Mouse (Mus musculus) left cerebral cortex, adult 2 months (tissue): Measurements from ENCODE around the gene Med1. TPM values are rescaled to one million over a fixed set of nuclear protein-coding genes. Genes with fewer than 3 reads are reported as not detected.
"Not testable (repeated sequence)": the region's sequence is repeated elsewhere in the genome, so short reads cannot be mapped to it uniquely, and the experiment has no call there.

Experiments used
- DNase-seq, 2 experiments: peaks; one replicate each; pipeline ENCODE4 v3.0.0; 2021 to 2022; ENCODE audit warnings: low spot score in 2 of 2, mixed read lengths in 1 of 2; ENCODE audit errors: extremely low spot score in 1 of 2
- H3K27ac ChIP-seq: fragments of 200-600 bp; 2 replicates; pipeline ENCODE4 v1.8.1; 2022
- H3K4me3 ChIP-seq: fragments of 200-600 bp; 2 replicates; pipeline ENCODE4 v1.8.1; 2022
- CTCF ChIP-seq: fragments of 200-600 bp; IDR thresholded peaks from 2 replicates; pipeline ENCODE4 v1.8.1; 2022; ENCODE audit warnings: antibody characterized with exemption, mild to moderate bottlenecking, moderate library complexity
- intact Hi-C: fragments of 180-260 bp; cut with DNase I; formaldehyde crosslinking; loops from one replicate; pipeline ENCODE4 v1.15.1; 2025
- long read RNA-seq, 2 experiments: library from polyadenylated mRNA; stranded (forward); transcript quantifications; one replicate each; pipeline ENCODE4 v2.0.0; 2021; ENCODE audit warnings: borderline mapping rate in 2 of 2
- total RNA-seq, 2 experiments: library from RNA; stranded (reverse); gene quantifications; 2 replicates each; pipeline ENCODE4 v1.2.3; 2021

Gene Med1
- 10 to 100 TPM; 54.9 to 55.1 TPM for total RNA-seq
- long read RNA-seq, experiment 1, full-length matches to known transcripts = 2 of 5 reads
- long read RNA-seq, experiment 1, partial matches to known transcripts = 0 of 5 reads
- long read RNA-seq, experiment 1, other reads (novel, unspliced or antisense) = 3 of 5 reads
- long read RNA-seq, experiment 2, partial matches to known transcripts = 0 of 7 reads
- long read RNA-seq, experiment 2, other reads (novel, unspliced or antisense) = 6 of 7 reads

DNA sequence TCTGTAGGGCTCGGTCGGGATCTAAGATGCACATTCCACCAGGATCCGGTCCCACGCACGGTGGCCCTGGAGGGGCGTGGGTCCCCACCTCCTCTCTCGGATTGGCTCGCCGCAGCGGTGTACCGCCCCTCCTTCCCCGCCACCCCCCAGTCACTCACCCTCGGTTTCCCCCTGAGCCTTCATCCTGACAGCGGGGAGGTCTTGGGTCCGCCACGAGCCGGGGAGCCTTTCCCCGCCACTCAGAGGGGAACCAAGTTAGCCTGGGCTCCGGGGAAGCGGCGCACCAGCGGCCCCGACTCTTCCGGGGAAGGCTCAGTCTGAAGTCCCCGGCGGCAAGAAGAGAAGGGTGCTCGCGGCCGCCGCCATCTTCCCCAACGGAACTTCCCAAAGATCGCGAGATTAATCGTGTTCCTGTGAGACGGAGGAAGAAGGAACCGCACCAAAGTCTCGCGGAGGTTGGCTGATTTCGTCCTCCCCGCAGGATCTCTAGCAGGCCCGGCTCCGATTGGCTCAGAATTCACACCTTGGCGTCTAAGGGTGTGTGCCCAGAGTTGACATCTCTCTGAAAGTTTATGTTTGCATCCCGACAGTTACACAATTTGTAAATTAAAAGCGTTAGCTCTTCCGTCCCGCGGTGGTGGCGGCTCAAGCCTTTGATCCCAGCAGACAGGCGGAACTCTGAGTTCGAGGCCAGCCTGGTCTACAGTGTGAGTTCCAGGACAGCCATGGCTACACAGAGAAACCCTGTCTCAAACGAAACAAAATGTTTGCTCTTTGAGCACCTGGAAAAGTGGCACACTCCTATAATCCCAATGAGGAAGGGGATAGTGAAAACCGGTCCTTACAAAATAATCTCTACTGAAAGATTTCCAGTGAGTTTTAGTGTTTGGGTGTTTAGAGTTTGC is at the start of gene Med1:
Gene Med1, minus strand, starts transcription at position 393 of the 905 bp plus-strand sequence.
- TF ChIP-seq CTCF = no peak
- H3K4me3 ChIP-seq = peak within 1 kb of the TSS; percentile 69
- intact Hi-C loops = loop anchor here (1.0 kb wide), 1 partner anchor 9 kb away; no protein-coding TSS in a partner anchor
- peak within 1 kb of the TSS; percentile 83 for H3K27ac ChIP-seq
- DNase-seq = peak; percentile 85 to 89

DNA sequence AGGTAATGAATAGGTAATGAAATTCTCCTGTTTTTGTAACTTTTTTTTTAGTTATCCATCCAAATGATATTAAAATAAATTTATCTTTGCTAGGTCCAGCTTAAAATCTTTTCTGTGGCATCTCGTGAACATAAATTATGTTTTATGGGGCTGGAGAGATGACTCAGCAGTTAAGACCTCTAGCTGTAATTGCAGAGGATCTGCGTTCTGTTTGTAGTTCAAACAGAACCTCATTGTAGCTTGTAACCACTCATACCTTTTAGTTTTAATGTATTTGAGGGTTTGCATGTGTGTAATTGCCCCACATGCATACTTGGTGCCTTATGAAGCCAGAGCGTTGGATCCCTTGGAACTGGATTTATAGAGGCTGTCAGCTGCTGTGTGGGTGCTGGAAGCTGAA is 45.9 kb upstream of the Med1 start:
- intact Hi-C loops = no loop called here
- no peak for TF ChIP-seq CTCF
- DNase-seq = no peak
- no peak overlapping the region for H3K4me3 ChIP-seq
- no peak overlapping the region for H3K27ac ChIP-seq

DNA sequence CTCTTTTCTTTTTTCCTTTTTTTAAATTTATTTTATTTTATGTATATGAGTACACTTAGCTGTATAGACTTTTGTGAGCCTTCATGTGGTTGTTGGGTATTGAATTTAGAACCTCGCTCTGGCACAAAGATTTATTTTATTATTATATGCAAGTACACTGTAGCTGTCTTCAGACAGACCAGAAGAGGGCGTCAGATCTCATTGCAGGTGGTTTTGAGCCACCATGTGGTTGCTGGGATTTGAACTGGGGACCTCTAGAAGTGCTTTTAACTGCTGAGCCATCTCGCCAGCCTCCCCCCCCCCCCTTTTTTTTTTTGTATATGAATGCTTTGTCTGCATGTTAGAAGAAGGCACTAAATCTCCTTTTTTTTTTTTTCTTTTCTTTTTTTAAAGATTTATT is 45.3 kb upstream of the Med1 start:
- DNase-seq = no peak
- intact Hi-C loops = no loop called here
- H3K27ac ChIP-seq = no peak overlapping the region
- TF ChIP-seq CTCF = no peak; the same call in 1 of the 2 replicates
- H3K4me3 ChIP-seq = no peak overlapping the region

DNA sequence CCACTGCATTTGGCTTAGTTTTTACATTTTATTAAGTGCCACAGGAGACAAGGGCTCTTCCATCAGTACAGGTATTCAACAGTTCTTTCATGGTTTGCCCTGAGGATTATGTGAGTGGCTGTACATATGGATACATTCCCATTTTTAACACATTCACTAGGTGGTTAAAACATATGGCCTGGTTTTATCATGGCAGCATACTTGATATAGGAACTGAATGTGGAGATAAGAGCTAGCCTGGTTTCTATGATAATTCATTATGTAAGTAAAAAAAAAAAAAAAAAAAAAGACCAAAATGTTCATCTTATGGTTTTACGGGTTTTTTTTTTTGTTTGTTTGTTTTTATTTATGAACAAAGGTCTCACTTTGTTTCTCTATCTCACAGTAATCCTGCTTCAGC is 33.3 kb upstream of the Med1 start:
- H3K4me3 ChIP-seq = no peak overlapping the region
- no peak for DNase-seq
- TF ChIP-seq CTCF = no peak
- H3K27ac ChIP-seq = no peak overlapping the region
- intact Hi-C loops = loop anchor here (2.0 to 5.0 kb wide), 2 partner anchors 16 to 59 kb away; no protein-coding TSS in a partner anchor

DNA sequence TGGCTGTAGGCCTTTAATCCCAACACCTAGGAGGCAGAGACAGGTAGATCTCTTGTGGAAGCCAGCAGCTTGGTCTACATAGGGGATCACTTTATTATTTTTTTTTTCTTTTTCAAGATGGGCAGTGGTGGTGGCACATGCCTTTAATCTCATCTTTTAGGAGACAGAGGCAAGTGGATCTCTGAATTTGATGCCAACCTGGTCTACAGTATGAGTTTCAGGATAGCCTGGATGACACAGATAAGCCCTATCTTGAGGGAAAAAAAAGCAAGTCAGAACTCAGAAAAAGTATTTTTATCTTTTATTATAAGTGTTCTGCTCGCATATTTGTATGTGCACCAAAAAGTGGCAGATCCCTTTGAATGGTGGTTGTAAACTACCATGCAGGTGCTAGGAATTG is 20.2 kb upstream of the Med1 start:
- intact Hi-C loops = no loop called here
- no peak for DNase-seq
- H3K27ac ChIP-seq = no peak overlapping the region
- no peak for TF ChIP-seq CTCF
- H3K4me3 ChIP-seq = no peak overlapping the region

DNA sequence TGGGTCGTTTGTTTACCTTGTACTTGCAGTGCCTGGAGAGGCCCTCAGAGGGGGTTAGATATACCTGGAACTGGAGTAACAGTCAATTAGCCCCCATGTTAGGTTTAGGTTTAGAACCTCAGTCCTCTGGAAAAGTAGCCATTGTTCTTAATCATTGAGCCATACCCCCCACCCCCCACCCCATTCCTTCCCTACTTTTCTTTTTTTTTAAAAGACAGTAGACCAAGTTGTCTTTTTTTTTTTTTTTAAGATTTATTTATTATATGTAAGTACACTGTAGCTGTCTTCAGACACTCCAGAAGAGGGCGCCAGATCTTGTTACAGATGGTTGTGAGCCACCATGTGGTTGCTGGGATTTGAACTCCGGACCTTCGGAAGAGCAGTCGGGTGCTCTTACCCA is 16.6 kb upstream of the Med1 start:
- H3K27ac ChIP-seq, DNase-seq, intact Hi-C loops, H3K4me3 ChIP-seq: not testable (repeated sequence)

DNA sequence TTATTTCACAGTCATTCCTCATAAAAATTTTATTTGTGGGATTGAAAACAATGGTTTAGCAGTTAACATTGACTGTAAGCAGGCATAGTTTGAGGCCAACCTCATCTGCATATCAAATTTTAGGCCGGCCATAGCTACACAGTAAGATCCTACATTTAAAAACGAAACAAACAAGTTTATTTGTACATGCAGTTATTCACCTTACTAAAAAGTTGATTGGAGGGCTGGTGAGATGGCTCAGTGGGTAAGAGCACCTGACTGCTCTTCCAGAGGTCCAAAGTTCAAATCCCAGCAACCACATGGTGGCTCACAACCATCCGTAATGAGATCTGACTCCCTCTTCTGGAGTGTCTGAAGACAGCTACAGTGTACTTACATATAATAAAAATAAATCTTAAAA is 13.2 kb upstream of the Med1 start:
- DNase-seq, H3K4me3 ChIP-seq, intact Hi-C loops, H3K27ac ChIP-seq: not testable (repeated sequence)

DNA sequence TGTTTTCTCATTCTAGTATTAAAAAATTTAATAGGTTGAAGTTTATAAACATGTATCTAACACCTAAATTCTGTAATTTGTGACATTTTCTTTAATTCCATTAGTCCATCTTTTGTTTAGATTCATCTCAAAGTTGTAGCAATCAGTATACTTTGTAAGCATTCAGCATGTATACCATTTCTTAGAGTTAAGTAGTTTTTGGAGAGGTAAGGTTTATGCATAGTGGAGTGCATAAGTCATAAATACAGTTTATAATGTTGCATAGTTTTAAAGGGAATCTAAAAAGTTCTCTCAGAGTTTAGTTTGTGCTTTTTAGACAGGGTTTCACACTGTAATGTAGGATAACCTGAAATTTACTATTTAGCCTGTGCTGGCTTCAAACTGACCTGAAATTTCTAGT is 12.4 kb upstream of the Med1 start:
- peak overlapping the region; percentile 68 for H3K4me3 ChIP-seq
- no peak for TF ChIP-seq CTCF
- DNase-seq = no peak
- H3K27ac ChIP-seq = no peak overlapping the region
- intact Hi-C loops = no loop called here

DNA sequence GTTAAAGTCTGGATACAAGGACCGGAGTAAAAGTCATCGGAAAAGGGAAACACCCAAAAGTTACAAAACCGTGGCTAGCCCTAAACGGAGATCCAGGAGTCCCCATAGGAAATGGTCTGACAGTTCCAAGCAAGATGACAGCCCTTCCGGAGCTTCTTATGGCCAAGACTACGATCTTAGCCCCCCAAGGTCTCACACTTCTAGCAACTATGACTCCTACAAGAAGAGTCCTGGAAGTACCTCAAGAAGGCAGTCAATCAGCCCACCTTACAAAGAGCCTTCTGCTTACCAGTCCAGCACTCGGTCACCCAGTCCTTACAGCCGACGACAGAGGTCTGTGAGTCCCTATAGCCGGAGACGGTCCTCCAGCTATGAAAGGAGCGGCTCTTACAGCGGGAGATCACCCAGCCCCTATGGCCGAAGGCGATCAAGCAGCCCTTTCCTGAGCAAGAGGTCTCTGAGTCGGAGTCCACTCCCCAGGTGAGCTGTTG is 10.9 kb upstream of the Med1 start:
- no peak for TF ChIP-seq CTCF
- intact Hi-C loops = loop anchor here (5.0 kb wide), 1 partner anchor 177 kb away; the partner anchor contains the start of gene Rpl19
- peak overlapping the region; percentile 98 for H3K27ac ChIP-seq
- H3K4me3 ChIP-seq = peak overlapping the region; percentile 68
- no peak for DNase-seq

DNA sequence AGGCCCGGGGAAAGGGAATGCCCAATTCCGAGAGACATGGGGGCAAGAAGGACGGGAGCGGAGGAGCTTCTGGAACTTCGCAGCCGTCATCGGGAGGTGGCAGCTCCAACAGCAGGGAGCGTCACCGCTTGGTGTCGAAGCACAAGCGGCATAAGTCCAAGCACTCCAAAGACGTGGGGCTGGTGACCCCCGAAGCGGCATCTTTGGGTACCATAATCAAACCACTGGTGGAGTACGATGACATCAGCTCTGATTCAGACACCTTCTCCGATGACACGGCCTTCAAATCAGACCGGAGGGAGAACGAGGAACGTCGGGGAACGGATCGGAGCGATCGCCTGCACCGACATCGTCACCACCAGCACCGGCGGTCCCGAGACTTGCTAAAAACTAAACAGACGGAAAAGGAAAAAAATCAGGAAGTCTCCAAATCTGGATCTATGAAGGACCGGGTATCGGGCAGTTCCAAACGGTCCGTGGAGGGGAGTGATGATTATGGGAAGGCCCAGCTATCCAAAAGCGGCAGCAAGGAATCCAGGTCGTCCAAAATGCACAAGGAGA is 10.3 kb upstream of the Med1 start:
- peak overlapping the region; percentile 98 for H3K27ac ChIP-seq
- H3K4me3 ChIP-seq = peak overlapping the region; percentile 68
- peak in 1 of 2 experiments; percentile 51 for DNase-seq
- intact Hi-C loops = loop anchor here (5.0 kb wide), 1 partner anchor 176 kb away; the partner anchor contains the start of gene Rpl19
- no peak for TF ChIP-seq CTCF

DNA sequence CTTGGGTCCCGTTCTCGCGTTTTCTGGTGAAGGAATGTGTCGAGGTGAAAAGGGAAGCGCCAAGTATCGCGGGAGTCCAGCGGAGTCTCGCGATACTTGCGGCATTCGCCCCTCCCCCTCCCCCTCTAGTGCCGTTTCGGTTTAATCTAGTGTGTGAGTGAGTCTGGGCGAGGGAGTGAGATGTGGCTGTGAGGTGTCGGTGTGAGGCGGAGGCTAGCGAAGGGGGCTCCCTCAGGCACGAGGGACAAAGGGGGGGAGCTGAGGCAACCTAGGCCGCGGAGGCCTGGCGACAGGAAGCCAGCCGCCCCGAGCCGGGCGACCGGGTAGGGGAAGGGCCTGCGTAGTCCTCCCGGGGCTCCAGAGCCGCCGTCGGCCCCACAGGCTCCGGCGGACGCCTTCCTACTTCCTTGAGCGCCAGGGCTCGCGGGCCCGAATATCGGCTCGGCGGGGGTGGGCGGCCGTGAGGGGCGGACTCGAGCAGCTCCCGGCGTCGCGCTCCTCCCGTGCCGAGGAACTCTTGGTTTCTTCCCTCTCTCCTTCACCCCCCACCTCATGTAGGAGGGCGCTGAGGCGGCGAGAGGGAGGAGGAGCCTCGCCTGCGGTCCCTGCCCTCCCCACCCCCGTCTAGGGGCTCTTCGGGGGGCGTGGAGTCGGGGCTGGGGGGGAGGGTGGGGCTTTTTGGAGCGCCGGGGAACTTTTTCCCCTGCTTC is 9.7 kb upstream of the Med1 start, which contains the start of gene Cdk12:
Gene Cdk12, plus strand, starts transcription at position 419 of the 710 bp plus-strand sequence.
- Histone ChIP-seq H3K27ac (peak within 1 kb of the TSS; percentile 98), H3K4me3 (peak within 1 kb of the TSS; percentile 68)
- TF ChIP-seq CTCF = no peak
- intact Hi-C loops = loop anchor here (1.0 to 5.0 kb wide), 2 partner anchors 9 to 175 kb away; partner anchors contain the start of genes Med1 and Rpl19
- peak; percentile 91 to 94 for DNase-seq
